Mouse (Mus musculus): ENCODE data around the gene Krtap5-4.
"Not testable (repeated sequence)": the region's sequence is repeated elsewhere in the genome, so short reads cannot be mapped to it uniquely, and the experiment has no call there.

GRCm38 (mm10) chr7:142297018-142297417, 6.3 kb upstream of the Krtap5-4 start, which contains the start of gene Krtap5-1:
- not testable (repeated sequence) for TF ChIP-seq CTCF, EP300 (IDR thresholded peaks at IDR 0.05; ENCODE audit: low read depth)
